Mouse (Mus musculus) midbrain, embryonic 11.5 days (tissue): Measurements from ENCODE around the gene Ikzf4. TPM values are rescaled to one million over a fixed set of nuclear protein-coding genes. Genes with fewer than 3 reads are reported as not detected.
A peak's percentile ranks its signal among the peaks of the same experiment; 100 is the strongest.
"Not testable (repeated sequence)": the region's sequence is repeated elsewhere in the genome, so short reads cannot be mapped to it uniquely, and the experiment has no call there.

ENCODE experiments used
- ATAC-seq: fragments of 200-750 bp; cut with Nextera tagmentation; 2 replicates; pipeline ENCODE4 v1.8.0; 2017; ENCODE audit warnings: moderate TSS enrichment, moderate library complexity; ENCODE audit not compliant: low FRiP score
- DNase-seq: peaks from one replicate; pipeline ENCODE4 v3.0.0; 2015; ENCODE audit warnings: low spot score; ENCODE audit errors: missing footprints
- H3K27ac ChIP-seq: fragments of 300-500 bp; sonication (generic); 2 replicates; pipeline ENCODE4 v1.5.1; 2014; ENCODE audit warnings: low read depth, low read length
- H3K27me3 ChIP-seq: fragments of 300-500 bp; sonication (generic); 2 replicates; pipeline ENCODE4 v1.6.1; 2014; ENCODE audit warnings: mild to moderate bottlenecking, low read length, moderate library complexity, mixed read lengths; ENCODE audit not compliant: control insufficient read depth, insufficient read depth
- H3K36me3 ChIP-seq: fragments of 300-500 bp; sonication (generic); 2 replicates; pipeline ENCODE4 v1.6.1; 2014; ENCODE audit warnings: mild to moderate bottlenecking, low read length, moderate library complexity, mixed read lengths; ENCODE audit not compliant: control insufficient read depth, insufficient read depth
- H3K4me1 ChIP-seq: fragments of 300-500 bp; sonication (generic); 2 replicates; pipeline ENCODE4 v1.6.1; 2014; ENCODE audit warnings: low read length; ENCODE audit not compliant: control insufficient read depth, insufficient read depth
- H3K4me2 ChIP-seq: fragments of 300-500 bp; sonication (generic); 2 replicates; pipeline ENCODE4 v1.6.1; 2014; ENCODE audit warnings: mild to moderate bottlenecking, moderate library complexity
- H3K4me3 ChIP-seq: fragments of 300-500 bp; sonication (generic); 2 replicates; pipeline ENCODE4 v1.5.1; 2014; ENCODE audit warnings: low read depth, low read length
- H3K9ac ChIP-seq: fragments of 300-500 bp; sonication (generic); 2 replicates; pipeline ENCODE4 v1.6.1; 2014; ENCODE audit warnings: low read length
- H3K9me3 ChIP-seq: fragments of 300-500 bp; sonication (generic); 2 replicates; pipeline ENCODE4 v1.6.1; 2016; ENCODE audit warnings: low read length; ENCODE audit not compliant: control insufficient read depth
- WGBS: fragments of 180-500 bp; shearing (Covaris S2); extraction: QIAGEN DNeasy Blood & Tissue Kit; methylation state at CpG from one replicate; pipeline ENCODE4 v1.1.7; 2014; 5-methylcytosine and 5-hydroxymethylcytosine counted together
- polyA plus RNA-seq: library from polyadenylated mRNA; unstranded; fragments of >200 nt; fragmentation: Nextera tagmentation; extraction: Ambion mirVana; gene quantifications from 2 replicates; pipeline ENCODE4 v1.2.1, GENCODE M21; 2014

The Ikzf4 gene
- polyA plus RNA-seq, 1 experiment from 2014 or later: 4.2 TPM

- Histone ChIP-seq H3K36me3 (peaks cover 6% of the 10 kb centered on the region), H3K27ac (no peak overlapping the region), H3K4me2 (no peak overlapping the region), H3K4me3 (no peak overlapping the region), H3K9ac (no peak overlapping the region), H3K4me1 (peaks cover 6% of the 10 kb centered on the region), H3K27me3 (no peaks in the 10 kb centered on the region), H3K9me3 (no peaks in the 10 kb centered on the region)
- WGBS: 80% methylated on average over 2 of the region's 2 CpGs
- DNase-seq (peak; percentile 68), ATAC-seq (no peak)
These were observed 16.0 kb downstream of the Ikzf4 start for GRCm38 (mm10) chr10:128629746-128630145.

- Histone ChIP-seq H3K27me3 (no peaks in the 10 kb centered on the region), H3K27ac (no peak overlapping the region), H3K36me3 (peaks cover 17% of the 10 kb centered on the region), H3K9ac (no peak overlapping the region), H3K4me3 (no peak overlapping the region), H3K9me3 (no peaks in the 10 kb centered on the region), H3K4me1 (peaks cover 6% of the 10 kb centered on the region), H3K4me2 (no peak overlapping the region)
- DNase-seq (peak; percentile 47), ATAC-seq (no peak)
- 87% methylated on average over 10 of the region's 10 CpGs for WGBS
These were observed 18.1 kb downstream of the Ikzf4 start for GRCm38 (mm10) chr10:128627398-128628317.

DNA sequence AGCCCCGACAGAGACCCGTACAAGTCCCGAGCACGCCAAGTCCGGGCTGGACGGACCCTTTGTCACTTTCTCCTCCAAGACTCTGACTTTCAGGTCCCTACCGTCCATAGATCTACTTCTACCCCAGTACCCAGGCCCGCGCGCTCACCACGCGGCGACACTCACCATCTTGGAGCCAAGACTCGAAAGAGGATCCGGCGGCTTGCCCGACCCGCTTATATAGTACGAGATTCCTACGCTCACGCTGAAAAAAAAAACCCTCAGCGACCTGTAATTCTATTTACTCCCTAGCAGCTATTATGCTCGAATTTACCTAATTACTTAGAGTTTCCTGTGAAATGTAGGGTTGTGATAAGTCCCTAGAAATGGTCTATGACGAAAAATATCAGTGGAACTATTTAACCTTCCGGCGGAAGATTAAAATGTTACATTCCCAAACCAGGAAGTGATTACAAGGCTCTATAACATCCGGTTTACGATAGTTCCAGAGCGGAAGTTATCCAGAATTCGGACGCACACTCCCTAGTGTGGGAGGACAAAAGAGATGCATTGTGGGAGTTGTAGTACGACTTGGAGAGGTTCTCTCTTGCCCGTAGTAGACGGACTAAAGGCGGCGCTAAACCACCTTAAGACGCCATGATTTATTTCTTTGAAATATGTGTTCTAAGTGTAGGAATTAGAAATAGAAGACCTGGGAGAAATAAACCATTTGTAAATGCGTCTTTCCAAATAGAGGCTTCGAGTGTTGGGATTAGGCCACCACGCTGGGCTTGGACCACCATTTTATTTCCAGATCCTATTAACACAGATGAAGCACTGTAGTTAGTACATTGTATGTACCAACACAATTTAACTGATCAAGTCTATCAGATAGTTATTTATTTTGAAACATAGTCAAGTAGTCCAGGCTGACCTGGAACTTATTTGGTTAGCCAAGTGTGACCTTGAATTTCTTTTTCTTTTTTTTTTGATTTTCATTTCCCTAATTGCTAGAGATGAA, 19.2 kb downstream of the Ikzf4 start, which contains the start of gene Rps26:
Gene Rps26 (minus strand): TSS at position 437 of the 1,000 bp plus-strand sequence.
- ATAC-seq (peak; percentile 96), DNase-seq (peak; percentile 99)
- Histone ChIP-seq H3K4me2 (peak within 1 kb of the TSS; percentile 73), H3K9ac (peak within 1 kb of the TSS; percentile 90), H3K36me3 (peaks cover 18% of the 10 kb centered on the region), H3K27me3 (no peaks in the 10 kb centered on the region), H3K27ac (no peak within 1 kb of the TSS; the same call in 1 of the 2 replicates), H3K4me3 (peak within 1 kb of the TSS; percentile 76), H3K9me3 (no peaks in the 10 kb centered on the region), H3K4me1 (peaks cover 6% of the 10 kb centered on the region)
- WGBS: under 1% methylated on average over 40 of the region's 40 CpGs

- Histone ChIP-seq H3K4me1 (peaks cover 6% of the 10 kb centered on the region), H3K4me3 (peak overlapping the region; percentile 76), H3K27ac (no peak overlapping the region), H3K9ac (peak overlapping the region; percentile 90), H3K36me3 (peaks cover 18% of the 10 kb centered on the region), H3K9me3 (no peaks in the 10 kb centered on the region), H3K27me3 (no peaks in the 10 kb centered on the region), H3K4me2 (peak overlapping the region; percentile 73)
- 46% methylated on average over 7 of the region's 7 CpGs for WGBS
- DNase-seq: peak; percentile 85
- no peak for ATAC-seq
These were observed 20.4 kb downstream of the Ikzf4 start for GRCm38 (mm10) chr10:128625287-128625894.

DNA sequence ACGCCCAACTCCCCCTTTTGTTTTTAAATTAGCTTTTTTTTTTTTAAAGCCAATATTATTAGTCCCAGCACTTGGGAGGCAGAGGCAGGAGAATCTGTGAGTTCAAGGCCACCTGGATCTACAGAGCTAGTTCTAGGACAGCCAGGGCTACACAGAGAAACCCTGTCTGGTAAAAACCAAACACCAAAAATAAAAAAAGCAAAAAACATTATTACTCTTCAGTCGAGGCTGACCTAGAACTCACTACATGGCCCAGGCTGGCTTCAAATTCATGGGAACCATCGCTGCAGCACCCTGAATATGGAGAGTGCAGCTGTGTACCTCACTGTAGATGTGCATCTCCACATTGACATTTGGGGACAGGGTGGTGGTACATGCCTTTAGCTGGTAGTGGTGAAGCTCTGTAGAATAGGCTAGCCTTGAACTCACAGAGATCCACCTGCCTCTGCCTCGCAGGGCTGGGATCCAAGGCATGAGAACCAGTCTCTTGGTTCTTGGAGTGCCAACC, 22.6 kb downstream of the Ikzf4 start:
- not testable (repeated sequence) for H3K27ac ChIP-seq, H3K9me3 ChIP-seq, H3K4me3 ChIP-seq, H3K27me3 ChIP-seq, ATAC-seq, H3K4me1 ChIP-seq, H3K4me2 ChIP-seq, H3K9ac ChIP-seq
- DNase-seq: peak; percentile 47
- 82% methylated on average over 4 of the region's 4 CpGs for WGBS
- H3K36me3 ChIP-seq: peaks cover 18% of the 10 kb centered on the region

GRCm38 (mm10) chr10:128622702-128623101, 23.1 kb downstream of the Ikzf4 start:
- Histone ChIP-seq H3K36me3 (peaks cover 18% of the 10 kb centered on the region), H3K4me3 (no peak overlapping the region), H3K4me2 (no peak overlapping the region), H3K9ac (no peak overlapping the region), H3K4me1 (peaks cover 6% of the 10 kb centered on the region), H3K9me3 (no peaks in the 10 kb centered on the region), H3K27ac (no peak overlapping the region), H3K27me3 (no peaks in the 10 kb centered on the region)
- DNase-seq (peak; percentile 83), ATAC-seq (no peak)
- WGBS: 88% methylated on average over 4 of the region's 4 CpGs

DNA sequence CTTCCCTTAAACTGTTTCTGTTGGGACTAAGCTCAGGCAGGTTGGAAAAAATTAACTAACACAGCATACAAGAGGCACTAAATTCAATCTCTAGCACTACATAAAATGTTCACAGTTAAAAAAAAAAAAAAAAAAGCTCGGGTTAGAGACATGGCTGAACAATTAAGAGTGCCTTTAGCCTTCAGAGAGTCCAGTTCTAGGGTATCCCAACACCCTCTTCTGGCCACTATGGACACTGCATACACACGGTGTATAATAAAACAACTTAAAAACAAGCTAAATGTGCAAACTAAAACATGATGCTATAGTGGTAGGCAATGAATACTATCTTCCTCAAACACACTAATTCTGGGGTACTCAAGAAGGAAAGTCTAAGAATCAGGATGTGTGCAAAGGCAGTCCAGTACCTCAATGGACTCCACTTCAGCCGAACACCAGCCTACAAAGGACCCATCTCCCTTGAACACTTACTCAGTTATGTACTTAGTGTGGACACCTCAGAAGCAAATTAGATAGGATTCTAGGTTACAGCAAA, 23.7 kb downstream of the Ikzf4 start:
- H3K27ac ChIP-seq: no peak overlapping the region
- H3K4me2 ChIP-seq: no peak overlapping the region
- no peaks in the 10 kb centered on the region for H3K9me3 ChIP-seq
- H3K36me3 ChIP-seq: peaks cover 18% of the 10 kb centered on the region
- WGBS: 78% methylated on average over 3 of the region's 3 CpGs
- H3K4me3 ChIP-seq: no peak overlapping the region
- H3K27me3 ChIP-seq: no peaks in the 10 kb centered on the region
- DNase-seq: peak; percentile 78
- peaks cover 6% of the 10 kb centered on the region for H3K4me1 ChIP-seq
- no peak overlapping the region for H3K9ac ChIP-seq
- no peak for ATAC-seq

DNA sequence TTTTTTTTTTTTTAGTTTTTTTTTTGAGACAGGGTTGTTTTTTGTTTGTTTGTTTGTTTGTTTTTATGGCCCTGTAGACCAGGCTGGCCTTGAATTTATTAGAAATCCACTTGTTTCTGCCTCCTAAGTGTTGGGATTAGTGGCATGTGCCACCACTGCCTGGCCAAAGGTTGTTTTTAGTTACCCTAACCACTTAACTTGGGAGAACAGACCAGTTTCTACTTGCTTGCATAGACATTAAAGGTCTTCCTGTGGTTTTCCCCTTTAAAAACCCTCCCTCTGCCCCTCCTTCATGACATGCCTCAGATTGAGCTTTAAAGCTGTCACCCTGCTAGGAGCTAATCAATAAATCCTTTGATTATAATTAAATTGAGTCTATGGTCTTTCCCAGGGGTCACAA, 25.6 kb downstream of the Ikzf4 start:
- Histone ChIP-seq H3K36me3 (peaks cover 17% of the 10 kb centered on the region), H3K9me3 (no peaks in the 10 kb centered on the region), H3K9ac (no peak overlapping the region), H3K4me3 (no peak overlapping the region), H3K27ac (no peak overlapping the region), H3K4me1 (peaks cover 3% of the 10 kb centered on the region), H3K27me3 (no peaks in the 10 kb centered on the region), H3K4me2 (no peak overlapping the region)
- DNase-seq: no peak
- ATAC-seq: no peak
